Mouse (Mus musculus): ENCODE measurements at regions not wholly inside any gene's neighbourhood (a gene's known extent, or its start where the extent isn't known, plus 50 kb on each side); places are given as distances from the start of the nearest gene placed in this dataset.
A peak's percentile ranks its signal among the peaks of the same experiment; 100 is the strongest.

DNA sequence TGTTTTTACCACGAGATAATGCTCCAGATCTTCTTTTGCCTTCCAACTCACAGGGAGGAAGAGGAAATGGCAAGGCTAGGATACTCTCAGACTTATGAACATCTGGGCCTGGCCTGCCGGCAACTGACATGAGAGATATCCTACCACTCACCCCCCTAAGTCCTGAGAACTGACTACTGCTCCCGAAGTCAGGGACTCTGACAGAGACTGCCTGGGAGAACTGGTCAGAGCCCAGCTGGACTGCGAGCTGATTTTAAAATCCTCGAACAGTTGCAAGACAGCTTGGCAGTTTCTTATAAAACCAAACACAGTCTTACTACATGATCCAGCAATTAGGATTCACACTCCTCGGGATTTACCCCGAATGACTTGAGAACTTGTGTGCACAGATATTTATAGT lies 211.4 kb downstream of the Lyplal1 start:
- Histone ChIP-seq H3K9me3 (ENCODE audit: control insufficient read depth, low read length) (no peaks in the 10 kb centered on the region), H3K9ac (replicated peaks; ENCODE audit: low read depth, low read length) (no peak overlapping the region), H3K4me3 (ENCODE audit: low read depth, low read length) (no peak overlapping the region), H3K27ac (ENCODE audit: low read depth, low read length) (no peak overlapping the region), H3K27me3 (ENCODE audit: control insufficient read depth, insufficient read depth, low read length) (no peaks in the 10 kb centered on the region), H3K4me2 (ENCODE audit: low read depth, low read length) (no peak overlapping the region), H3K36me3 (ENCODE audit: control insufficient read depth, insufficient read depth, low read length) (no peaks in the 10 kb centered on the region), H3K4me1 (ENCODE audit: control insufficient read depth, insufficient read depth, low read length) (no peaks in the 10 kb centered on the region)
- 82% methylated on average over 7 of the region's 7 CpGs for WGBS
- ATAC-seq (ENCODE audit: low read depth): no peak

- WGBS: 23% methylated on average over 2 of the region's 2 CpGs
- Histone ChIP-seq H3K4me3 (ENCODE audit: low read depth, low read length) (no peak overlapping the region), H3K4me1 (ENCODE audit: control insufficient read depth, insufficient read depth, low read length) (0 out of 2 replicates have a peak, but pooled peaks cover 2% of the 10 kb centered on the region), H3K27me3 (ENCODE audit: control insufficient read depth, insufficient read depth, low read length) (no peaks in the 10 kb centered on the region), H3K36me3 (ENCODE audit: control insufficient read depth, insufficient read depth, low read length) (no peaks in the 10 kb centered on the region), H3K4me2 (ENCODE audit: low read depth, low read length) (no peak overlapping the region), H3K9me3 (ENCODE audit: control insufficient read depth, low read length) (no peaks in the 10 kb centered on the region), H3K27ac (ENCODE audit: low read depth, low read length) (0 out of 2 replicates have a peak overlapping the region, but pooled peaks have one; percentile 0), H3K9ac (replicated peaks; ENCODE audit: low read depth, low read length) (no peak overlapping the region)
- peak; percentile 74 for ATAC-seq (ENCODE audit: low read depth)
Observed at GRCm38 (mm10) chr1:185915579-185915978, 201.5 kb downstream of the Lyplal1 start.

- Histone ChIP-seq H3K27ac (ENCODE audit: low read depth, low read length) (no peak overlapping the region), H3K27me3 (ENCODE audit: control insufficient read depth, insufficient read depth, low read length) (no peaks in the 10 kb centered on the region)
Observed at GRCm38 (mm10) chr1:185918663-185919062, 198.4 kb downstream of the Lyplal1 start.

GRCm38 (mm10) chr1:185923723-185924122 lies 193.4 kb downstream of the Lyplal1 start:
- Histone ChIP-seq H3K4me3 (ENCODE audit: low read depth, low read length) (no peak overlapping the region), H3K9me3 (ENCODE audit: control insufficient read depth, low read length) (no peaks in the 10 kb centered on the region), H3K9ac (replicated peaks; ENCODE audit: low read depth, low read length) (no peak overlapping the region), H3K27me3 (ENCODE audit: control insufficient read depth, insufficient read depth, low read length) (no peaks in the 10 kb centered on the region), H3K4me2 (ENCODE audit: low read depth, low read length) (no peak overlapping the region), H3K36me3 (ENCODE audit: control insufficient read depth, insufficient read depth, low read length) (no peaks in the 10 kb centered on the region), H3K27ac (ENCODE audit: low read depth, low read length) (no peak overlapping the region), H3K4me1 (ENCODE audit: control insufficient read depth, insufficient read depth, low read length) (no peaks in the 10 kb centered on the region)
- ATAC-seq (ENCODE audit: low read depth): no peak
- 79% methylated on average over 2 of the region's 2 CpGs for WGBS

More at GRCm38 (mm10) chr1:185918663-185919062, 198.4 kb downstream of the Lyplal1 start:
- Histone ChIP-seq H3K4me3 (ENCODE audit: low read depth, low read length) (no peak overlapping the region), H3K9ac (replicated peaks; ENCODE audit: low read depth, low read length) (no peak overlapping the region), H3K36me3 (ENCODE audit: control insufficient read depth, insufficient read depth, low read length) (no peaks in the 10 kb centered on the region), H3K4me1 (ENCODE audit: control insufficient read depth, insufficient read depth, low read length) (0 out of 2 replicates have a peak, but pooled peaks cover 2% of the 10 kb centered on the region), H3K9me3 (ENCODE audit: control insufficient read depth, low read length) (no peaks in the 10 kb centered on the region), H3K4me2 (ENCODE audit: low read depth, low read length) (no peak overlapping the region)
- no peak for ATAC-seq (ENCODE audit: low read depth)
- WGBS: 79% methylated on average over 1 of the region's 1 CpGs

GRCm38 (mm10) chr1:185929000-185929399 lies 188.1 kb downstream of the Lyplal1 start:
- no peak overlapping the region for H3K27ac ChIP-seq (ENCODE audit: low read depth, low read length)
- 18% methylated on average over 2 of the region's 2 CpGs for WGBS

DNA sequence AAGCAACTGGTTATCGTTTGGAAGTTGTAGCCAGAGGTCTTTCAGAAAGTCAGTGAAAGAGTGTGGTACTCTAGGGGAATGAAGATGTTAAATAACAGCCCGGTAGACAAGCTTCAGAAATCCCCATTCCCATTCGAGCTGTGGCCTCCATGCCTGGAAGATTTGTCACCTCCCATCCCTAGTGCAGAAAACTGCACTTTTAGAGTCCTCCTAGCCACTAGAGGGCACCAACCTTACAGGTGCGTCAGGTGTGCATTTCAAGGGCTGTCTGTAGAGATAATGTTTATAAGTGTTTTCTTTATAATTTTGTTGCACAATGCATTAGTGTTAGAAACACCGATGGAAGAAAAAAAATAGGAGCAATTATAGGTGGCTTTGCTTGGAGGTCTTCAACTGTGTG lies 187.3 kb downstream of the Lyplal1 start:
- no peak overlapping the region for H3K4me2 ChIP-seq (ENCODE audit: low read depth, low read length)
- H3K27ac ChIP-seq (ENCODE audit: low read depth, low read length): no peak overlapping the region
- H3K36me3 ChIP-seq (ENCODE audit: control insufficient read depth, insufficient read depth, low read length): no peaks in the 10 kb centered on the region
- no peak overlapping the region for H3K9ac ChIP-seq (replicated peaks; ENCODE audit: low read depth, low read length)
- no peaks in the 10 kb centered on the region for H3K9me3 ChIP-seq (ENCODE audit: control insufficient read depth, low read length)
- H3K4me3 ChIP-seq (ENCODE audit: low read depth, low read length): no peak overlapping the region
- no peak for ATAC-seq (ENCODE audit: low read depth)
- WGBS: 91% methylated on average over 5 of the region's 5 CpGs
- no peaks in the 10 kb centered on the region for H3K4me1 ChIP-seq (ENCODE audit: control insufficient read depth, insufficient read depth, low read length)
- H3K27me3 ChIP-seq (ENCODE audit: control insufficient read depth, insufficient read depth, low read length): no peaks in the 10 kb centered on the region

More at GRCm38 (mm10) chr1:185929000-185929399, 188.1 kb downstream of the Lyplal1 start:
- Histone ChIP-seq H3K4me3 (ENCODE audit: low read depth, low read length) (no peak overlapping the region), H3K36me3 (ENCODE audit: control insufficient read depth, insufficient read depth, low read length) (no peaks in the 10 kb centered on the region), H3K4me2 (ENCODE audit: low read depth, low read length) (no peak overlapping the region), H3K27me3 (ENCODE audit: control insufficient read depth, insufficient read depth, low read length) (no peaks in the 10 kb centered on the region), H3K9me3 (ENCODE audit: control insufficient read depth, low read length) (no peaks in the 10 kb centered on the region), H3K4me1 (ENCODE audit: control insufficient read depth, insufficient read depth, low read length) (no peaks in the 10 kb centered on the region), H3K9ac (replicated peaks; ENCODE audit: low read depth, low read length) (no peak overlapping the region)
- no peak for ATAC-seq (ENCODE audit: low read depth)

- Histone ChIP-seq H3K9ac (replicated peaks; ENCODE audit: low read depth, low read length) (no peak overlapping the region), H3K36me3 (ENCODE audit: control insufficient read depth, insufficient read depth, low read length) (no peaks in the 10 kb centered on the region), H3K27ac (ENCODE audit: low read depth, low read length) (no peak overlapping the region), H3K4me1 (ENCODE audit: control insufficient read depth, insufficient read depth, low read length) (no peaks in the 10 kb centered on the region), H3K4me2 (ENCODE audit: low read depth, low read length) (no peak overlapping the region), H3K27me3 (ENCODE audit: control insufficient read depth, insufficient read depth, low read length) (no peaks in the 10 kb centered on the region), H3K9me3 (ENCODE audit: control insufficient read depth, low read length) (no peaks in the 10 kb centered on the region), H3K4me3 (ENCODE audit: low read depth, low read length) (no peak overlapping the region)
- no peak for ATAC-seq (ENCODE audit: low read depth)
- WGBS: 84% methylated on average over 3 of the region's 3 CpGs
Observed at GRCm38 (mm10) chr1:185933623-185934022, 183.5 kb downstream of the Lyplal1 start.

GRCm38 (mm10) chr1:185937026-185937425 lies 180.1 kb downstream of the Lyplal1 start:
- no peak for ATAC-seq (ENCODE audit: low read depth)
- Histone ChIP-seq H3K36me3 (ENCODE audit: control insufficient read depth, insufficient read depth, low read length) (no peaks in the 10 kb centered on the region), H3K9ac (replicated peaks; ENCODE audit: low read depth, low read length) (no peak overlapping the region), H3K9me3 (ENCODE audit: control insufficient read depth, low read length) (no peaks in the 10 kb centered on the region), H3K4me3 (ENCODE audit: low read depth, low read length) (no peak overlapping the region), H3K27me3 (ENCODE audit: control insufficient read depth, insufficient read depth, low read length) (no peaks in the 10 kb centered on the region), H3K27ac (ENCODE audit: low read depth, low read length) (no peak overlapping the region), H3K4me2 (ENCODE audit: low read depth, low read length) (no peak overlapping the region), H3K4me1 (ENCODE audit: control insufficient read depth, insufficient read depth, low read length) (no peaks in the 10 kb centered on the region)

DNA sequence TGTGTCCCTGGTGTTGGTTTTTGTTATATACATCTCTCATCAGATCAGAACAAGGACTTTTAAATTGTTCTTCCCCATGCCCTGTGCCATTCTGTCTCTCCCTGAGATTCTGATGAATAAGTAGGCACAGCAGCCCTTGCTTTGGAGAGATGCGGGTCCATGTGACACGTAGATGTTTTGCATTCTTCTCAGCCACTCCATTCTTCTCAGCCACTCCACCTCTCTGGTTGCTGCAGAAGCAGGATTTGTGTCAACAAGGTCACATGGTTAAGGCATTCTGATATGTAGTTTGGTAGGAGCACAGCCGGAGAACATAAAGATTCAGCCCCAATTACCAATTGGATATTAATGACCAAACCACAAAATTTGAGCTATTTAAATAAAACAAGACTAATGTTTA lies 177.2 kb downstream of the Lyplal1 start:
- no peaks in the 10 kb centered on the region for H3K36me3 ChIP-seq (ENCODE audit: control insufficient read depth, insufficient read depth, low read length)
- WGBS: 84% methylated on average over 3 of the region's 3 CpGs

DNA sequence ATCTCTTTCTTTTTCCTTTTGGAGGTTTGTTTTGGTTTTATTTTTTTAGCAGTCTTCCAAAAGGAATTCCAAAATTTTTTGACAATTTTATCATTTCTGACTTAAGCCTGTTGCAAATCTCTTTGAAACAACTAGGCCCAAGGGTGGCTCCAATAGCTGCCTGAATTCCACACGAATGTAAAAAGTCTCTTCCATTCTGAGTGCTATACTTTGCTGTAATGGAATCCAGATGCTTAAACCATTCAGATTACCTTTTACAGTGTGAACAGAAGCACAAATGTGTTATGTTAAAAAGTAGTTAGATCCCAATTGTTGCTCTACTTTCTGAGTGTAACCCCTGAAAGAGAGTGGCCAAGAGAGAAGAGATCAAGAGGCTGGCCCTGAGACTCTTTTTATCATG lies 176.6 kb downstream of the Lyplal1 start:
- Histone ChIP-seq H3K36me3 (ENCODE audit: control insufficient read depth, insufficient read depth, low read length) (no peaks in the 10 kb centered on the region), H3K9ac (replicated peaks; ENCODE audit: low read depth, low read length) (no peak overlapping the region), H3K4me2 (ENCODE audit: low read depth, low read length) (no peak overlapping the region), H3K27ac (ENCODE audit: low read depth, low read length) (no peak overlapping the region), H3K4me3 (ENCODE audit: low read depth, low read length) (no peak overlapping the region), H3K27me3 (ENCODE audit: control insufficient read depth, insufficient read depth, low read length) (no peaks in the 10 kb centered on the region), H3K9me3 (ENCODE audit: control insufficient read depth, low read length) (no peaks in the 10 kb centered on the region), H3K4me1 (ENCODE audit: control insufficient read depth, insufficient read depth, low read length) (no peaks in the 10 kb centered on the region)
- 77% methylated on average over 1 of the region's 1 CpGs for WGBS
- ATAC-seq (ENCODE audit: low read depth): no peak

More for the DNA sequence above, 177.2 kb downstream of the Lyplal1 start:
- no peak overlapping the region for H3K4me2 ChIP-seq (ENCODE audit: low read depth, low read length)
- H3K9ac ChIP-seq (replicated peaks; ENCODE audit: low read depth, low read length): no peak overlapping the region
- H3K4me1 ChIP-seq (ENCODE audit: control insufficient read depth, insufficient read depth, low read length): no peaks in the 10 kb centered on the region
- H3K27me3 ChIP-seq (ENCODE audit: control insufficient read depth, insufficient read depth, low read length): no peaks in the 10 kb centered on the region
- ATAC-seq (ENCODE audit: low read depth): no peak
- no peak overlapping the region for H3K4me3 ChIP-seq (ENCODE audit: low read depth, low read length)
- no peak overlapping the region for H3K27ac ChIP-seq (ENCODE audit: low read depth, low read length)
- H3K9me3 ChIP-seq (ENCODE audit: control insufficient read depth, low read length): no peaks in the 10 kb centered on the region
